Mouse (Mus musculus) hindbrain, postnatal 0 days (tissue): ENCODE results near the gene Trim2. TPM values are rescaled to one million over a fixed set of nuclear protein-coding genes. Genes with fewer than 3 reads are reported as not detected.

Source experiments
- ATAC-seq: fragments of 200-750 bp; cut with Nextera tagmentation; 2 replicates; pipeline ENCODE4 v1.8.0; 2017; ENCODE audit warnings: mild to moderate bottlenecking, moderate TSS enrichment, moderate library complexity
- DNase-seq: peaks from one replicate; pipeline ENCODE4 v3.0.0-alpha.2; 2015; ENCODE audit warnings: low spot score
- H3K27ac ChIP-seq: fragments of 300-500 bp; sonication (generic); 2 replicates; pipeline ENCODE4 v1.5.1; 2014; ENCODE audit warnings: mild to moderate bottlenecking
- H3K27me3 ChIP-seq: fragments of 300-500 bp; sonication (generic); 2 replicates; pipeline ENCODE4 v1.6.1; 2014; ENCODE audit warnings: low read length, mixed read lengths; ENCODE audit not compliant: insufficient read depth
- H3K36me3 ChIP-seq: fragments of 300-500 bp; sonication (generic); 2 replicates; pipeline ENCODE4 v1.6.1; 2014; ENCODE audit warnings: low read length, mixed read lengths; ENCODE audit not compliant: insufficient read depth
- H3K4me1 ChIP-seq: fragments of 300-500 bp; sonication (generic); 2 replicates; pipeline ENCODE4 v1.6.1; 2014; ENCODE audit warnings: antibody characterized with exemption, low read length, mixed read lengths; ENCODE audit not compliant: insufficient read depth
- H3K4me2 ChIP-seq: fragments of 300-500 bp; sonication (generic); 2 replicates; pipeline ENCODE4 v1.6.1; 2014; ENCODE audit warnings: low read depth, mild to moderate bottlenecking, low read length, moderate library complexity, mixed read lengths
- H3K4me3 ChIP-seq: fragments of 300-500 bp; sonication (generic); 2 replicates; pipeline ENCODE4 v1.5.1; 2014; ENCODE audit warnings: low read length
- H3K9ac ChIP-seq: fragments of 300-500 bp; sonication (generic); replicated peaks from 2 replicates; pipeline ENCODE4 v1.6.1; 2014; ENCODE audit warnings: mild to moderate bottlenecking, low read length, moderate library complexity, mixed read lengths
- H3K9me3 ChIP-seq: fragments of 300-500 bp; sonication (generic); 2 replicates; pipeline ENCODE4 v1.6.1; 2016; ENCODE audit warnings: low read length, mixed read lengths
- CTCF ChIP-seq: IDR thresholded peaks from 2 replicates; pipeline ENCODE4 v1.5.1; 2016; ENCODE audit warnings: antibody characterized with exemption, control low read depth, low read depth
- WGBS: fragments of 180-500 bp; shearing (Covaris S2); extraction: QIAGEN DNeasy Blood & Tissue Kit; methylation state at CpG from one replicate; pipeline ENCODE4 v1.1.7; 2014; 5-methylcytosine and 5-hydroxymethylcytosine counted together
- polyA plus RNA-seq: library from polyadenylated mRNA; unstranded; fragments of >200 nt; fragmentation: Nextera tagmentation; extraction: Ambion mirVana; gene quantifications from 2 replicates; pipeline ENCODE4 v1.2.1, GENCODE M21; 2015
- total RNA-seq: library from RNA; depleted of rRNA; stranded (reverse); fragments of >200 nt; gene quantifications from 2 replicates; pipeline ENCODE4 v1.2.3, GENCODE M21; 2014; rRNA removed

Gene Trim2
- total RNA-seq (217 and 236 TPM in 2 replicates), polyA plus RNA-seq (116 and 130 TPM in 2 replicates)

DNA sequence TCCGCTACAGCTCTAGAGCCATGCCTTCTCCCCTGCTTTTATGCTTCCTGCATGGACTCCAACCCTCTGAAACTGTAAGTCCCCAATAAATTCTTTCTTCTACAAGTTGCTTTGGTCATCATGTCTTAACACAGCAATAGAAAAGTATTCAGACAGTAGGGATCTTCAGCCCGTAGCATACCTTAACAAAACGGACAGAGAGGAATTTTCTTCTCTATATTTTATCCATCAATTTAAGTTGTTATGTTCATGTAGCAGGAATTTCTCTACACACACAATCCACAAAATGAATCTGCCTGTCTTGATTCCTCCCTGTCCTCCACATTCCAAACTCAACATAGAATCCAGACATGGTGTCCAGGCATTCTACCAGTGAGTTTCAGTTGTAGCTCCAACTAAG is at the start of gene Trim2:
Gene Trim2, minus strand, starts transcription at position 101 of the 400 bp plus-strand sequence.
- H3K36me3 ChIP-seq, result no peaks in the 10 kb centered on the region
- no peaks in the 10 kb centered on the region for H3K27me3 ChIP-seq
- H3K4me1 ChIP-seq, result peaks cover 11% of the 10 kb centered on the region; the same call in 1 of the 2 replicates
- ATAC-seq (no peak), DNase-seq (no peak)
- no peak for TF ChIP-seq CTCF
- H3K4me3 ChIP-seq, result peak within 1 kb of the TSS; percentile 48
- peak within 1 kb of the TSS; percentile 78; the same call in 1 of the 2 replicates for H3K27ac ChIP-seq
- WGBS, result 95% methylated on average over 3 of the region's 3 CpGs
- H3K9me3 ChIP-seq, result no peaks in the 10 kb centered on the region
- peak within 1 kb of the TSS; percentile 83 for H3K4me2 ChIP-seq
- H3K9ac ChIP-seq, result no peak within 1 kb of the TSS; the same call in 1 of the 2 replicates

DNA sequence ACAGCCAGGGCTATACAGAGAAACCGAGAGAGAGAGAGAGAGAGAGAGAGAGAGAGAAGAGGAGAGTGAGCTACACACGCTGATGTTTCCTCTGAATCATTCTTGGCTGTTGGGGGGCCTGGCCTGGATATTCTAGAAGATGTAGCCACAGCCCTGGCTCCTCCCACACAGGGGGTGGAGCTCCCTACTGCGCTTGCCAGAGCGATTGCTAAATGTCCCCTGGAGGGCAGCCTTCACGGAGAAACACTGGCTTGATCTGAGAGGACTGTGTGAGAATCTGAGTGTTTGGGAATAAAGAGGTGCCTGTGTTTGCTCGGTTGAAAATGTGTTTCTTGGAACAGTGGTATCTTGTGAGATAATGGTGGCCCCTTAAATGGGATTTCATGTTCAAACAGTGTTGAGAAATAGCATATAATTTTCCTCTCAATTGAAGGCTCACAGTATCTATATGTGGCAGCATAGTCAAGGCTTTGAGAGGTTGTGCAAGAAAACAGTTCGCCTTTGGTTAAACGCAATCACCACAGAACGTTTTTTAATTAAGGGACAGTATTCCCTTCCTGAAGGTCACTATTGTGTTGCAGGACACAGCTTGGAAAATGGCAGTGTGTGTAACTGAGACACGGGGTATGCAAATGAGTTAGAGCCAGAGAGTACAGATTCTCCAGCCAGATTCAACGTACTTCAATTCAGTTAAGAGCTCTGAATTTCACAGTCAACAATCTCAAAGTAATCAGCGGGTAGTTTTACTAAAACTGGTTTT is 49.4 kb upstream of the Trim2 start:
- H3K27ac ChIP-seq, result no peak overlapping the region
- no peaks in the 10 kb centered on the region for H3K27me3 ChIP-seq
- DNase-seq (peak; percentile 58), ATAC-seq (peak; percentile 74; the same call in 1 of the 2 replicates)
- TF ChIP-seq CTCF, result peak; percentile 30
- 41% methylated on average over 12 of the region's 12 CpGs for WGBS
- no peaks in the 10 kb centered on the region for H3K4me1 ChIP-seq
- no peak overlapping the region for H3K4me3 ChIP-seq
- H3K36me3 ChIP-seq, result no peaks in the 10 kb centered on the region
- H3K9ac ChIP-seq, result no peak overlapping the region
- H3K4me2 ChIP-seq, result no peak overlapping the region
- H3K9me3 ChIP-seq, result no peaks in the 10 kb centered on the region

DNA sequence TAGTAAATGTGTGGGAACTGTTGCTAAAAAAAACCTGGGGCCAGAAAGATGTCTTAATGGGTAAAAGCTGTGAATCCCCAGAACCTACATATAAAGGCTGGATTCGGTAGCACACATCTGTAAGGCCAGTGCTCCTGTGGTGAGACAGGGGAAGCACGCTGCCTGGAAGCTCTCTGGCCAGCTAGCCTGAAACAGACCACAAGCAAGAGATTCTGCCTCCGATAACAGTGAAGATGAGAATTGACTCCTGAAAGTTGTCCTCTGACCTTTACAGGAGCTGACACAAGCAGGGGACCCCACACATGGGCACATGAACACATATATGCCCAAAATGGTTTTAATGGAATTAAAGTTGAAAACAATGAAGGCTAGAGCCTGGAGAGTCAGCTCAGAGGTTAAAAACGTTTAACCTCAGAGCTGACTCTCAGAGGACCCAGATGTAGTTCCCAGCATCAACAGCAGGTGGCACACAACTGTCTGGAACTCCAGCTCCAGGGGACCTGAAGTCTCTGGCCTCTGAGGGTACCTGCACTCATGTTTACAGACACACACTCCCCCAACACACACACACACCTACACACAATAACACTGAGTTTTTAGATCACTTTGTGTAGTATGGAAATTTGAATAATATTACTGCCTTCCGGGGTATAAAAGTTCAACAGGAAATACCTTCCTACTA is 45.8 kb upstream of the Trim2 start:
- no peak for ATAC-seq
- no peak overlapping the region for H3K9ac ChIP-seq
- no peak overlapping the region for H3K4me3 ChIP-seq
- H3K36me3 ChIP-seq, result no peaks in the 10 kb centered on the region
- H3K4me2 ChIP-seq, result no peak overlapping the region
- no peak overlapping the region for H3K27ac ChIP-seq
- 56% methylated on average over 5 of the region's 5 CpGs for WGBS
- no peaks in the 10 kb centered on the region for H3K9me3 ChIP-seq
- DNase-seq, result peak; percentile 79
- H3K4me1 ChIP-seq, result no peaks in the 10 kb centered on the region
- no peaks in the 10 kb centered on the region for H3K27me3 ChIP-seq
- TF ChIP-seq CTCF, result peak; percentile 81

DNA sequence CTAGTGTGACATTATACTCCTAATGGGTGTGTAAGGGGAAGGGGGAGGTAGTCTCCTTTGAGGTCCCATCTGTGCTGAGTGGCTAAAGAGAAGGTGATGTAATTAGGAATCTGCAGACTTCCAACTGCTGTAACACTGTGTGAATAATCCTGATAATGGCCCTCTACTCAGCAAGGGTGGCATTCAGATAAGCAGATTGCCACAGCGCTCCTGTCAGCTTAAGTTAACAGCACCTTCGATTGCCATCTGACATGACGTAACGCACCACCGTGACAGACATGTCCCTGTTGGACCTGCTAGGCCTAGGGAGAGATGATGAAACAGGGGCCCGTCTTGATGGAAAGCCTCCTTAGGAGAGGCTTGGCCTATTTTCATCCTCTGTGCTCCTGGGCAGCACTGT is 43.6 kb upstream of the Trim2 start:
- Histone ChIP-seq H3K4me2 (no peak overlapping the region), H3K9me3 (no peaks in the 10 kb centered on the region), H3K4me3 (no peak overlapping the region), H3K36me3 (no peaks in the 10 kb centered on the region), H3K27me3 (no peaks in the 10 kb centered on the region), H3K4me1 (peaks cover 13% of the 10 kb centered on the region), H3K27ac (no peak overlapping the region), H3K9ac (no peak overlapping the region)
- ATAC-seq (no peak), DNase-seq (no peak)
- no peak for TF ChIP-seq CTCF
- WGBS, result 78% methylated on average over 6 of the region's 6 CpGs

DNA sequence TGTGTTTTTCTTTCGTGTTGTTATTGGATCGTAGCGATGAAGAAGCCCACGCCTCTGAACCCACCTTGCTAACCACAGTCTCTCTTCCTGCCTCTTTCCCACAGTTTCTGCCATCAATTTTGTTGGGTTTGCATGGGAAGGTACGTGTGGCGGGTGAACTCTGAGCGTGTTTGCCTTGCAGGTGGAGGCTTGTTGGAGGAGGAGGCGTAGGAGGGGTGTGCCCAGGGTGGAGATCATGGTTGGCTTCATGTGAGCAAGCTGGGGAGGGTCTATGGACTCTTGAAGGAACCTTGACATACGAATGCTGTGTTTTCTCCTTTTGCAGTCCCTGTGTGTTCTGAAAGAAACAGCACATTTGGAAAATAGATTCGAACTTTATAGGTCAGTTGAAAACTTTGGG is 43.1 kb upstream of the Trim2 start:
- H3K4me1 ChIP-seq, result peaks cover 16% of the 10 kb centered on the region
- TF ChIP-seq CTCF, result no peak
- no peaks in the 10 kb centered on the region for H3K36me3 ChIP-seq
- no peak overlapping the region for H3K27ac ChIP-seq
- no peak overlapping the region for H3K4me2 ChIP-seq
- no peaks in the 10 kb centered on the region for H3K27me3 ChIP-seq
- 93% methylated on average over 10 of the region's 10 CpGs for WGBS
- DNase-seq (no peak), ATAC-seq (no peak)
- no peak overlapping the region for H3K4me3 ChIP-seq
- H3K9ac ChIP-seq, result no peak overlapping the region
- H3K9me3 ChIP-seq, result no peaks in the 10 kb centered on the region

DNA sequence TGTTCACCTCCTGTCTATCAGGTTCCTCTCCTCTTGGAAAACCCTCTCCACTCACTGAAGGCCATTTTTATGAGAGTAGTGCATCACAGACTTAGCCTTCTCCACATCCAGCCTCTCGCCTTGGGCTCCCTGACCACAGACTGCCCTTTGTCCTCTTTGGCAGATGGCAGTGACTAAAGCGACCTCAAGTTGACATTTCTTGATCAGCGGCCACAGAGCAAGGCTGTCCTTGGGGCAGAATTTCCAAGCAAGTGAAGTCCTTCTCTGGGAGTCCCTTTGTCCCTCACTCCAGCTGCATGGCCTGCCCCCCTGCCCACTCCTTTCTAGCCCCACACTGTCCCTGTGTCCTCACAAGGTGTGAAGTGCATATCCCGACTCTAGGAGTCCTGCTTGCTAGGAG is 40.7 kb upstream of the Trim2 start:
- TF ChIP-seq CTCF, result no peak
- peaks cover 16% of the 10 kb centered on the region for H3K4me1 ChIP-seq
- ATAC-seq (no peak), DNase-seq (no peak)
- no peaks in the 10 kb centered on the region for H3K36me3 ChIP-seq
- H3K27me3 ChIP-seq, result no peaks in the 10 kb centered on the region
- H3K9me3 ChIP-seq, result no peaks in the 10 kb centered on the region
- H3K27ac ChIP-seq, result no peak overlapping the region
- WGBS, result 64% methylated on average over 4 of the region's 4 CpGs
- no peak overlapping the region for H3K9ac ChIP-seq
- no peak overlapping the region for H3K4me2 ChIP-seq
- H3K4me3 ChIP-seq, result no peak overlapping the region
